Mouse (Mus musculus): ENCODE measurements around the gene Atp2a3.

Gene Atp2a3

GRCm38 (mm10) chr11:72961072-72961980 is at the start of gene Atp2a3:
Atp2a3 (plus strand) TSS chr11:72961169.
- peak; percentile 89 for DNase-seq (ENCODE audit: extremely low read depth, low read depth)

GRCm38 (mm10) chr11:72917299-72917996 is 43.5 kb upstream of the Atp2a3 start:
- no peak for DNase-seq (ENCODE audit: extremely low read depth, low read depth)

GRCm38 (mm10) chr11:72923116-72923515 is 37.9 kb upstream of the Atp2a3 start:
- peak; percentile 40 for DNase-seq (ENCODE audit: extremely low read depth, low read depth)

GRCm38 (mm10) chr11:72924458-72924857 is 36.5 kb upstream of the Atp2a3 start:
- DNase-seq (ENCODE audit: extremely low read depth, low read depth), result peak; percentile 54

- no peak for DNase-seq (ENCODE audit: extremely low read depth, low read depth)
These were observed 35.9 kb upstream of the Atp2a3 start for GRCm38 (mm10) chr11:72925067-72925466.

- no peak for DNase-seq (ENCODE audit: extremely low read depth, low read depth)
These were observed 34.6 kb upstream of the Atp2a3 start for GRCm38 (mm10) chr11:72926226-72926890.

GRCm38 (mm10) chr11:72928516-72928915 is 32.5 kb upstream of the Atp2a3 start:
- DNase-seq (ENCODE audit: extremely low read depth, low read depth), result no peak

GRCm38 (mm10) chr11:72940208-72941143 is 20.5 kb upstream of the Atp2a3 start:
- no peak for DNase-seq (ENCODE audit: extremely low read depth, low read depth)

- DNase-seq (ENCODE audit: extremely low read depth, low read depth), result no peak
These were observed 15.8 kb upstream of the Atp2a3 start for GRCm38 (mm10) chr11:72944996-72945793.

- DNase-seq (ENCODE audit: extremely low read depth, low read depth), result peak; percentile 98
These were observed 15.0 kb upstream of the Atp2a3 start for GRCm38 (mm10) chr11:72945875-72946559.

GRCm38 (mm10) chr11:72946560-72947119 is 14.3 kb upstream of the Atp2a3 start:
- DNase-seq (ENCODE audit: extremely low read depth, low read depth), result peak; percentile 74

- DNase-seq (ENCODE audit: extremely low read depth, low read depth), result no peak
These were observed 13.1 kb upstream of the Atp2a3 start for GRCm38 (mm10) chr11:72947840-72948239.

GRCm38 (mm10) chr11:72948254-72948653 is 12.7 kb upstream of the Atp2a3 start:
- DNase-seq (ENCODE audit: extremely low read depth, low read depth), result no peak

- no peak for DNase-seq (ENCODE audit: extremely low read depth, low read depth)
These were observed 9.6 kb upstream of the Atp2a3 start for GRCm38 (mm10) chr11:72951137-72952000.

GRCm38 (mm10) chr11:72952226-72952625 is 8.7 kb upstream of the Atp2a3 start:
- DNase-seq (ENCODE audit: extremely low read depth, low read depth), result no peak

GRCm38 (mm10) chr11:72952697-72953096 is 8.3 kb upstream of the Atp2a3 start:
- no peak for DNase-seq (ENCODE audit: extremely low read depth, low read depth)

- DNase-seq (ENCODE audit: extremely low read depth, low read depth), result no peak
These were observed 7.9 kb upstream of the Atp2a3 start for GRCm38 (mm10) chr11:72953116-72953439.

GRCm38 (mm10) chr11:72953440-72954151 is 7.4 kb upstream of the Atp2a3 start:
- no peak for DNase-seq (ENCODE audit: extremely low read depth, low read depth)
